Mouse (Mus musculus) heart, postnatal 25 days (tissue): Measurements from ENCODE around the gene Enkur. TPM values are rescaled to one million over a fixed set of nuclear protein-coding genes. Genes with fewer than 3 reads are reported as not detected.

Source experiments
- DNase-seq: peaks from one replicate; pipeline ENCODE4 v3.0.0; 2022; ENCODE audit warnings: low spot score
- intact Hi-C: fragments of 180-260 bp; cut with DNase I; formaldehyde crosslinking; loops from one replicate; pipeline ENCODE4 v1.15.1; 2025
- total RNA-seq, 2 experiments: library from RNA; stranded (reverse); gene quantifications; 2 replicates each; pipeline ENCODE4 v1.2.3; 2021

Gene Enkur
- total RNA-seq, 2 experiments from 2014 or later = 1.7 to 2.3 TPM

DNA sequence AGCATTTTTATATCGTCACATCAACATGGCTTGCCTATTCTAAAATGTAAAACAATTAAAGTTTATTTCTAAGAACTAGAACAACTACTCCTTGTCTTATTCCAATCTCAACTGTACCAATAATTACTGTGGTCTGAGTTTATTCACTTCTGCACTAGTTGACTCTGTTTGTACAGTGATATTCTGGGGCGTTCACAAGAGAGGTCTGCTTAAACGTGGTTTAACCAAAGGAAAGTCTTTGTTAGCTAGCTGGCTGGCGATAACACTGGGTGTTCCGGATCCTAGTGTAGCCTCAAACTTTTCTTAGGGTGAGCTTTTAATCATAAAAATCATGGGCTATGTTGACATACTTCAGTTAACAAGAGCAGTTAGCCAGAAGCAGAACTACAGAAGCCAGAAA lies 9.9 kb downstream of the Enkur start:
- DNase-seq = no peak
- intact Hi-C loops = no loop called here

DNA sequence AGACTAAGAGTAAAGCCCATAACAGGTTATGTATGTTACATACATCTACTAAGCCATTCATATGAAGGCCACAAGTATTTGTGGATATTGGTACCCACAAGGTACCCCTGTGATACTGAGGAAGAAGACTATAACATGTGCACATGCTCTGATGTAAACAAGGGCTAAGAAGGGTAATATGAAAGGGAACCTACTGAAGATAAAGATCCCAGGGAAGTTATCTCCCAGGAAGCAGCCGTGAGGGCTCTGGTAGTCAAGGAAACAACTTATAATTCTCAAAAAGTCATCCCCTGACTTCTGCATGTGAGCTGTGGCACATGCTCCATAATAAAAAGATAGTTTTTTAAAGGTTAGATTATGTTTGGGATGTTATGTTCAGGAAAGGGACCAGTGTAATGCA lies 13.9 kb downstream of the Enkur start:
- intact Hi-C loops = no loop called here
- DNase-seq = no peak

DNA sequence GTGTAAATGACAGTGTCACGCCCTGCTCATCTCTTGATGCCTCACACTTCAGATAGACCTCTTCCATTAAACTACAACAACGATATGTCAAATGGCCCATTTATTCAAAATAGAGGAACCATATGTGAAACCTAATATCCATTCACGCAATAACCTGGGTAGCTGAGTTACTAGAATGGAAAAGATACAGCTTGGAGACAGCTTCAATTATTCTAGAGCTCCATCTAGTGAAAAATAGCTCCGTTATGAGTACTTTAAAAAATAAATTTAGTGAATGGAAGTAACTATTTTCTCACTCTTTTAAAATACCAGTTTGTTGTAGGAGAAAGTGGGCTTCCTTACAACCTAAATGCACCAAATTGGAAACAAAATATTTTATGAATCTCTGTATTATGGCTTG lies 16.6 kb downstream of the Enkur start:
- no peak for DNase-seq
- intact Hi-C loops = loop anchor here (5.0 kb wide), 1 partner anchor 226 kb away; no protein-coding TSS in a partner anchor

DNA sequence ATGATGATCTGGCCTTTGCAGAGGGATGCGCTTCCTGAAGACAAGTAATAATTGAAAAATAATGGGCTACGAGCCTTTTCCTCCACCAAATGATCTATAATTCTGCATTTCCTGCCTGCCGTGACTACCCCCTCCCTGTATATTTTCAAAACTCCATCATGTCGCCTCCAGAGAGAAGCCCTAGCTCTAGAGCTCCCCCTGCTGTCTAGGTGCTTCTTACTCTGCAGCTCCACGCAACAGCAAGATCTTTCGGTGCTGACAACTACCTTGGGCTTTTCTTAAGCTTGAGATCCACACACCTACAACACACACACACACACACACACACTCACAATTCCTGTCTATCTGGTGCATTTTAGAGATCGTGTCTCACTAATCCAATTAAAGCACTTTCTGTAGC lies 17.6 kb downstream of the Enkur start:
- intact Hi-C loops = loop anchor here (2.0 to 5.0 kb wide), 2 partner anchors 225 to 293 kb away; no protein-coding TSS in a partner anchor
- no peak for DNase-seq

DNA sequence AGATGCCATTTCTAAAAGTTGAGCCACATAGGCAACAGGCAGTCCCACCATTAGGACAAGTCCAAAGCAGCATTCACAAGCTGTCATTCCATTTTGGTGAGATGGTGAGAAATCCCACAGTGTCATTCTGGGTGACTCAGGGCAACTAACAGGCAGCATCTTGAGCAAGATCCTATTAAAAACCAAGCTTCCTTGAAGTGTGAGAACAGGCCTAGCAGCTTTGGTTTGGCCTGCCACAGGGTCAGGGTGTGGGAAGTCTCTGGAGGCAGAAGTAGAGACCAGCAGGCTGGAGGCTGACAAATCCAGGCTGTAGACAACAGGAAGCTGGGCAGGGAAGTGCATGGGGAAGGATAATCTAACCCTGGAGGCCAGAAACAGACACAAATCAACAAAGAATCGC lies 22.4 kb downstream of the Enkur start:
- intact Hi-C loops = no loop called here
- DNase-seq = peak; percentile 40

DNA sequence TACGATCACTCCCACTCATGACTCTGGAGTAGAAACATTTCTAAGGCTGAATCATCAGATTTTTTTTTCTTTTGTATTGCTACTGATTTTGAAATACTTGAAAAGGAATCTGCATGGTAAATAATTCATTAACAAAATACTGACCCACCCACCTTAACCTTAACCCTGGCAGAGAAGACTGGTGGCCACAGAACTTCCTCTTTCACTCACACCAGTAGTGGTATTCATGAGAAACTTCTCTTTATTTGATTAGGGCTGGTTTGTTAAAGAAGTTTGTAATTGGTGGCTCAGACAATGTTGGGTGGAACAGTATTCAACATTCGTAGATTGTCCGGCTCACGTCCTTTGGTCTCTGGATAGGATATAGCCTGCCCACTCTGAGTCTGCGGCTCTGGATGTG lies 26.0 kb downstream of the Enkur start:
- DNase-seq = no peak
- intact Hi-C loops = no loop called here

DNA sequence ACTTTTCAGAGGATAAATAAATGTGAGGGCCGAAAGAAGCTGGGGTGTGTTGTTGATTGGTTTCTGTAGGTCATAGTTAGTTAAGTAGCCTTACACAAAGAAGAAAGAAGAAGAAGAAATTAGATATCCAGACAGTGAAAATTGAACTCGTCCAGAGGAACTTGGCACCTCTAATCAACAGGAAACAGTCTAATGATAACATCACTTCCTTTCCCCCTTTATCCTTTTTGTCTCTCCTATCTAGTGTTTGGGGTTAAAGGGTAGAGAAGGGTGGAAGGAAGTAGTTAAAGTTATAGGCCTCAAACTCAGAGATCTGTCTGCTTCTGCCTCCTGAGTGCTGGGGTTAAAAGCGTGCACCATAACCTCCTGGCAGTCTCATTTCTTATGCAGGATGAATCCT lies 32.4 kb downstream of the Enkur start:
- intact Hi-C loops = no loop called here
- DNase-seq = no peak

DNA sequence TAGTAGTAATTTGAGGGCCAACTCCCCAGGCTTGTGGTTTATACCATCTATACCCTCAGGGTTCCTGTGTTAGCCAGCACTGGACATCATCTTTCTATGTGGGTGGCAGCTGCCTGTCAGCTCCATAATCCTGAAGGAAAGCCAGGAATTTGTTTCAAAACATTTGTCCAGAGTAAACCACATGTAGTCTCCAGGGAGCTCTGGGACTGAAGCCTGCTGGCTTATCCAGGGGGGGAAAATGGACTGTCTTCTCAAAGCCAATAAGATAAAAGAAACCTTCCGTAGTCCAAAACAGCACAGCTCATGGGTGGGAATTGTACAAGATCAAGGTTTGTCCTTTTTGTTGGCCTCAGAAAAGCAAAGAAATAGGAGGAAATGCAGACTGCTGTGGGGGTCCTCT lies 37.2 kb downstream of the Enkur start:
- DNase-seq = peak; percentile 58
- intact Hi-C loops = no loop called here

DNA sequence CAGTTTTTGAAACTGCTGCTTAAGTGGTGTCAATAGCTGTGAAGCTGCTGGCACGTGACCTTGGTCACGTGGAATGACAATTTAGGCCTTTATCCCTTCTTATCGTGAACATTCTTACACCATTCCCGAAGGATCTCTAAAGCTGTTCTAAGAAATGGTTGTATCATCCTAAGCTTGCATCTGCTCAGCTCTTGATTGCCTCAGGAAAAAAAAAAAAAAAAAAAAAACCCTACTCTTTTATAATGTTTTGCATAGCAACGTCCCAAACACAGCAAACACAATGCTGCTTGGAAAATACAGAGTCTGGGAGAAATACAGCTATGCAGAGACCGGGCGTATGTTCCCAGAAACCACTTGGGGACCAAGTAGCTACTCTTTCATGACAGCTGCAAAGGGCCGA lies 40.9 kb downstream of the Enkur start:
- intact Hi-C loops = no loop called here
- peak; percentile 36 for DNase-seq

DNA sequence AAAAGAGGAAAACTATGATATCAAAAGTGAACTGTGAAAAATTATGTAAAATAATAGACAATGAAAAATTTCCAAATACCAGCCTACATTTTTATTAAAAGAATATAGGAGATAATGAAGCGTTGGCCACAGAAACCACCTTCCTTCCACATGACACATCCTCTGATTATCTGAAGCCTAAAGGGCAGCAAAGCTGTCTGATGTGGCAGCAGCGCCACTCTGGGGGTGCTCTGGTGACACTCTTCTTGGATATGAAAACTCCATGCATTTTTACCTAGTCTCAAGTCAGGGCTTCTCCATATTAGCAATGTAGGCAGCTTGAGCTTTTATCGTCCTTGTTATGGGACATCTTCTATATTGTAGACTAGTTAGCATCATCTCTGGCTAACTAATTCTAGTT lies 51.7 kb downstream of the Enkur start:
- no peak for DNase-seq
- intact Hi-C loops = no loop called here

DNA sequence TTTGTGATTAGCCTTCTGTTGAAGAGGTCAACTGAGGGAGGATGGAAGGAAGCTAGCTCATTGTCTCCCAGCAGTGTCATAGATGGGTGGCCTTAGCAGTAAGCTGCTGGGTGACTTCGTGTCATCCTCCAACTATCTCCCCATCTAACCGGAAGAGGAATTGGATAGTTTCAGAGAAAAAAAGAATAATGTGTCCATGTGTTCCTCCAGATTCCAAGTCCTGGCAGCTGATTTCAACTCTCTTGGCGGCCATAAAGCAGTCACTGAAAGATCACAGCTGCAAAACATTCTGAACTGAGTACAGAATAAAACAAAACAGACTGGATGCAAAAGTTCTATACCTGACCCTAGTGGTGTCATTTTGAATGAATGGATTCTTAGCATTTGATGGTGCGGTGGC lies 58.0 kb downstream of the Enkur start:
- intact Hi-C loops = no loop called here
- peak; percentile 6 for DNase-seq

DNA sequence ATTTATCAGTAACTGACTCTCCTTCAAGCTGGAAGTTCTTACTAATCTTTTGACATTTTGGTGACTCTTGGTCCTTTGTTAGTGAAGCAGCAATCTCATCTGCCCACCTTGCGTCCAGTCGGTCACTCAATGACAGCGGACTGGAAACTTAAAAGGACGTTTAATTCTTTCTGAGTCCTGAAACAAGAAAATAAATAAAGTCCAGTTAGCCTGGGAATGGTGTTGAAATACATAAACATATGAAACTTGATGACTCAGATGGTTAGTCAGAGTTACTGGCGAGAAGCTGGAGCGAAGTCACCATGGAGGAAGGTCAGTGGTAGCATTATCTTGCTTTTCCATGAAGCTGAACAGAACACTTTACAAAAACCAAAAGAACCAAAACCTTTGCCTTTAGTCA lies 58.7 kb downstream of the Enkur start:
- intact Hi-C loops = no loop called here
- no peak for DNase-seq

DNA sequence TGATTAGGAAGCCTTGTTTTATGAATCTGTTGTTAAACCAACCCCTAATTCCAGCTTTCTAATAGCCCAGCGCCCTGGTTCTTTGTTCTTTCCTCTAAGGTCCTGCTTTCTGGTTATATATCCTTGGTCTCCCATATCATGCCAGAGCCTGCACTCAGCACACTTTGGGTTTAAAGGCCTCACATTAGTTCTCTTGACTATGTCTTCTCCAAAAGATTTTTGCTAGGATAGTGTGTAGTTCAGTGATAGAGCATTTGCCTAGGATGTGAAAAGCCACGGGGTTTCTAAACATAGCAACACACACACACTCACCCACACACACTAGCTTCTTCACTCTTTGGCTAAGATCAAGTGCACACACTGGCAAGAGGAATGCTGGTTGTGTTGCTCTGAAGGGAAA lies 62.5 kb downstream of the Enkur start:
- intact Hi-C loops = no loop called here
- DNase-seq = no peak

DNA sequence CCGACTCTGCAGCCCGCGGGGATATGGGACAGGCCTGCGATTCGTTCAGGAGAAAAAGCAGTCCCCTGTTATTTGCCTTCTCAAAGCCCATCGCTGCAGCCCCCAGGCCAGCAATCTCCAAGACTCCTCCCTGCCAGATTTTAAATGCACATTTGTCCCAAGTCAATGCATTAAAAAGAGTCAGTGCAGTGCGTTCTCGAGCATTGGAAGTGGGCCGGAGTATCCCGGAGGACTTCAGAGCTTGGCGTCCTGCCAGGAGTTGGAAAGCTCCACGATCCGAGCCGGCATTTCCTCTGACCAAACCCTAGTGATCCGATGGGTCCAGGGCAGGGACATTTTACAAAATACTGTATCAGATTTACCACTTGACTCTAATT lies 63.0 kb downstream of the Enkur start:
- peak; percentile 44 for DNase-seq
- intact Hi-C loops = no loop called here

DNA sequence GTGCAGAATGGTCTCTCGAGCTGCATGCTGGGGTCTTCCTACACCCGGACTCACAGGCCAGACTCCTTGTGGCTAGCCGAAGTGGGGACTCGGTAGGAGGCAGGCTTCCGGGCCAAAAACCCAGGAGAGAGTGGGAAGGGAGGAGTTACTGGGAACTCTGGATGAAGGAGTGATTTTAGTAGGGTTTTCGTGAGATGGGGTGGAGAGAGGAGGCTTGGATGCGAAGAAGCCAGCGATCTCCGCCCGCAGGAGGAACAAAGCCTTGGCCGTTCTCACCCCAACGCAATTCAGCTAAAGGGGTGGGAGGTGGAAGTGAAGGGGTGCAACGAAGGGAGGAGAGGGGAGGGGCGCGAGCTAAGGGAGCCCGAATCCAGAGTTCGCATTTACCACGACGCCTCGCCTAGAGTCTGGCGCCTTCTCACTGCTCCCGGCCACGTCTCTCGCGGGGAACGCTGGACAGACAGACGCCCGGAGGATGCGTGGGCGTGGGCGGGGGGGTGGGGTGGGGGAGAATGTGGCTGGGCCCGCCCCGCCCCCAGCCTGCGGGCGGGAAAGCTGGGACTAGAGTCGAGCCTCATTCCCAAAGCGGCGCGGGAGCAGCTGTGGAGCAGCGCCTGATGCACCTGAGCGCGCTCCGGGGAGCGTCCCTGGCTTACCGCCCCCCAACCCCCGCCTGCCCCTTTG lies 63.5 kb downstream of the Enkur start:
- intact Hi-C loops = no loop called here
- DNase-seq = peak; percentile 50

DNA sequence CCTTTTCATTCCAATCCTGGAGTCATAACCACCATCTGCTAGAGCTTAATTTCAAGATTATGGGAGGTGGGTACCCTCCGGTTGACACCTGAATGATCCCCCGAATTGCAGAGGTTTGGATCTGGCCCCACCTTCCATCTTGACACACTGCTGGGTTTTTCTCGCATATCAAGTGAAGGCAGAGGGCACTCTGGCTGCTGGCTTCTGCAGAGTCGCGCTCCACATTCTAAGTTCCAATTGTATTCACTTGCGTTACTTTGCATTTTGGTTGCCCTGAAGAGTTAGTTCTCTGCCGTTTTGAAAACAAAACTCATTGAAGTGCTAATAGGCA lies 64.0 kb downstream of the Enkur start:
- no peak for DNase-seq
- intact Hi-C loops = no loop called here

Other genes with a start within 250 kb of the Enkur start
- gene Arhgap21, start 236.5 kb downstream of the Enkur start, total RNA-seq = 10 to 100 TPM; 70.6 to 77.9 TPM
- 1 to 10 TPM; 5.6 to 8.6 TPM for gene Thnsl1, start 359 bp upstream of the Enkur start, total RNA-seq
- under 1 TPM; 0.05 to 0.08 TPM for gene Gpr158, start 162.2 kb upstream of the Enkur start, total RNA-seq